Mouse (Mus musculus) liver, adult 2 months (tissue): Measurements from ENCODE around the gene Camk2n1. TPM values are rescaled to one million over a fixed set of nuclear protein-coding genes. Genes with fewer than 3 reads are reported as not detected.

Source experiments
- DNase-seq: peaks from one replicate; pipeline ENCODE4 v3.0.0-alpha.2; 2011; ENCODE audit warnings: low read depth, low spot score; ENCODE audit errors: extremely low read depth
- H3K27ac ChIP-seq: fragments of 200-500 bp; replicated peaks from 2 replicates; pipeline ENCODE4 v1.5.1; 2012; ENCODE audit warnings: low read depth, mild to moderate bottlenecking, control low read depth, inconsistent platforms, low read length; ENCODE audit not compliant: insufficient read depth
- H3K27me3 ChIP-seq: fragments of 200-500 bp; 2 replicates; pipeline ENCODE4 v1.6.1; 2012; ENCODE audit warnings: mild to moderate bottlenecking, moderate library complexity, low read length, inconsistent platforms; ENCODE audit not compliant: control insufficient read depth, insufficient read depth
- H3K36me3 ChIP-seq: fragments of 200-500 bp; 2 replicates; pipeline ENCODE4 v1.6.1; 2012; ENCODE audit warnings: low read length, inconsistent platforms; ENCODE audit not compliant: control insufficient read depth, insufficient read depth
- H3K4me1 ChIP-seq: fragments of 200-500 bp; 2 replicates; pipeline ENCODE4 v1.6.1; 2011; ENCODE audit warnings: low read length; ENCODE audit not compliant: control insufficient read depth, insufficient read depth
- H3K4me3 ChIP-seq: fragments of 200-500 bp; 2 replicates; pipeline ENCODE4 v1.5.1; 2011; ENCODE audit warnings: low read depth, mild to moderate bottlenecking, control low read depth, low read length, moderate library complexity; ENCODE audit not compliant: insufficient read depth
- H3K79me2 ChIP-seq: fragments of 200-500 bp; 2 replicates; pipeline ENCODE4 v1.6.1; 2012; ENCODE audit warnings: inconsistent platforms, mild to moderate bottlenecking, low read length, moderate library complexity; ENCODE audit not compliant: control insufficient read depth, insufficient read depth
- H3K9ac ChIP-seq: fragments of 200-500 bp; 2 replicates; pipeline ENCODE4 v1.6.1; 2012; ENCODE audit warnings: low read depth, mild to moderate bottlenecking, control low read depth, inconsistent platforms, low read length
- CTCF ChIP-seq: fragments of 200-500 bp; IDR thresholded peaks from 2 replicates; pipeline ENCODE4 v1.5.1; 2011; ENCODE audit warnings: low read depth, low read length, control low read depth
- POLR2A ChIP-seq: fragments of 200-500 bp; IDR thresholded peaks from 2 replicates; pipeline ENCODE4 v1.6.1; 2011; ENCODE audit warnings: low read length, control low read depth; ENCODE audit not compliant: insufficient read depth; ENCODE audit errors: extremely low read depth
- WGBS: fragments of 180-500 bp; shearing (Covaris S2); methylation state at CpG from one replicate; pipeline ENCODE4 v1.1.7; 2018; 5-methylcytosine and 5-hydroxymethylcytosine counted together
- polyA plus RNA-seq: library from polyadenylated mRNA; depleted of rRNA; stranded (reverse); fragments of >200 nt; gene quantifications from 2 replicates; pipeline ENCODE4 v1.2.3, GENCODE M21; 2012
- total RNA-seq: library from RNA; depleted of rRNA; stranded (reverse); fragments of >200 nt; gene quantifications from 2 replicates; pipeline ENCODE4 v1.2.3, GENCODE M21; 2014

Camk2n1 gene
- total and polyA plus RNA-seq, 2 experiments, result 15.4 to 40.4 TPM

- no peak for TF ChIP-seq CTCF
- no peak for TF ChIP-seq POLR2A
- 74% methylated on average over 8 of the region's 8 CpGs for WGBS
- DNase-seq, result no peak
- Histone ChIP-seq H3K4me1 (peaks cover 22% of the 10 kb centered on the region), H3K36me3 (no peaks in the 10 kb centered on the region), H3K4me3 (no peak overlapping the region), H3K9ac (no peak overlapping the region), H3K79me2 (no peaks in the 10 kb centered on the region), H3K27me3 (no peaks in the 10 kb centered on the region), H3K27ac (no peak overlapping the region)
Observed at GRCm38 (mm10) chr4:138465446-138465845, 11.3 kb downstream of the Camk2n1 start.

GRCm38 (mm10) chr4:138466690-138467089, 12.6 kb downstream of the Camk2n1 start:
- no peak for TF ChIP-seq CTCF
- TF ChIP-seq POLR2A, result no peak
- WGBS, result 73% methylated on average over 6 of the region's 6 CpGs
- Histone ChIP-seq H3K79me2 (no peaks in the 10 kb centered on the region), H3K36me3 (no peaks in the 10 kb centered on the region), H3K27me3 (no peaks in the 10 kb centered on the region), H3K4me3 (no peak overlapping the region), H3K4me1 (peaks cover 16% of the 10 kb centered on the region), H3K9ac (no peak overlapping the region), H3K27ac (no peak overlapping the region)
- DNase-seq, result no peak

GRCm38 (mm10) chr4:138467451-138467850, 13.3 kb downstream of the Camk2n1 start:
- no peak overlapping the region for H3K9ac ChIP-seq
- no peaks in the 10 kb centered on the region for H3K27me3 ChIP-seq
- WGBS, result 90% methylated on average over 5 of the region's 5 CpGs
- no peaks in the 10 kb centered on the region for H3K79me2 ChIP-seq
- peaks cover 14% of the 10 kb centered on the region for H3K4me1 ChIP-seq
- TF ChIP-seq CTCF, result no peak
- no peak for TF ChIP-seq POLR2A
- H3K27ac ChIP-seq, result no peak overlapping the region
- no peak for DNase-seq
- no peaks in the 10 kb centered on the region for H3K36me3 ChIP-seq
- no peak overlapping the region for H3K4me3 ChIP-seq

- no peaks in the 10 kb centered on the region for H3K79me2 ChIP-seq
- H3K4me1 ChIP-seq, result peaks cover 5% of the 10 kb centered on the region
- no peak for DNase-seq
- H3K9ac ChIP-seq, result no peak overlapping the region
- H3K27ac ChIP-seq, result no peak overlapping the region
- H3K4me3 ChIP-seq, result no peak overlapping the region
- H3K27me3 ChIP-seq, result no peaks in the 10 kb centered on the region
- TF ChIP-seq POLR2A (no peak), CTCF (no peak)
- 49% methylated on average over 7 of the region's 7 CpGs for WGBS
- H3K36me3 ChIP-seq, result no peaks in the 10 kb centered on the region
Observed at GRCm38 (mm10) chr4:138469080-138469479, 15.0 kb downstream of the Camk2n1 start.

GRCm38 (mm10) chr4:138471241-138471640, 17.1 kb downstream of the Camk2n1 start:
- Histone ChIP-seq H3K27me3 (no peaks in the 10 kb centered on the region), H3K36me3 (no peaks in the 10 kb centered on the region), H3K9ac (no peak overlapping the region), H3K4me1 (no peaks in the 10 kb centered on the region), H3K27ac (no peak overlapping the region), H3K79me2 (no peaks in the 10 kb centered on the region), H3K4me3 (no peak overlapping the region)
- no peak for DNase-seq
- WGBS, result 50% methylated on average over 7 of the region's 7 CpGs
- TF ChIP-seq POLR2A (no peak), CTCF (no peak)

GRCm38 (mm10) chr4:138479595-138479994, 25.5 kb downstream of the Camk2n1 start:
- Histone ChIP-seq H3K27me3 (no peaks in the 10 kb centered on the region), H3K79me2 (no peaks in the 10 kb centered on the region), H3K4me3 (no peak overlapping the region), H3K9ac (no peak overlapping the region), H3K4me1 (no peaks in the 10 kb centered on the region), H3K27ac (no peak overlapping the region), H3K36me3 (no peaks in the 10 kb centered on the region)
- 86% methylated on average over 7 of the region's 7 CpGs for WGBS
- no peak for DNase-seq
- TF ChIP-seq POLR2A (no peak), CTCF (no peak)
